ENCODE assay signal across 7 mouse cellular contexts in the genomic region with DNA sequence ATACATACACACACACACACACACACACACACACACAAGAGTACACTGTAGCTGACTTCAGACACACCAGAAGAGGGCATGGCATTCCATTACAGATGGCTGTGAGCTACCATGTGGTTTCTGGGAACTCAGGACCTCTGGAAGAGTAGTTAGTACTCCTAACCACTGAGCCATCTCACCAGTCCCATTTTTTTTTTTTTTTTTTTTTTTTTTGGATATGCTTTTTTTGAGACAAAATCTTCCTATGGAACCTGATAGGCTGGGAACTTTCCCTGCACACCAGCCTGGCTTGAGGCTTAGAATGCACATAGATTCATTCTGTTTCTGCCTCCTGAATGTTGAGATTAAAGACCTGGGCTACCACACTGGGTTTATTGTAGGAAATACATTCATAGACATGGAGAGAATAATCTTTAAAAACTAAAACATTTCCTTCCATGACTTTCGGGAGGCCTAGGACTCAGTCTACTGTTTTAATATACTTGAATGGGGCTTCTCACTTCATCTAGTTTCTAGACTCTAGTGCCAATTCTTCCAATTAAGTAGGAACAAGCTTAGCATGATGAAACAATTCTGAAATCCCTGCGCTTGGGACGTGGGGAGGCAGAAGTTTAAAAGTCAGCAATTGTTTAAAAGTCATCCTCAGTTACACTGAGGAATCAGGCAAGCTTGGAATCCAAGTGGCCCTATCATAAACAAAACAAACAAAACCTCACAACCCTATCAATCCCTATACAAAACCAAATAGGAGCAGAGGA. TPM values are rescaled to one million over a fixed set of nuclear protein-coding genes. Genes with fewer than 3 reads are reported as not detected.
DNase-seq lines count a peak whose midpoint lies in the region; ATAC-seq and TF ChIP-seq lines count a peak whose summit lies in the region.

No protein-coding gene starts in this region.

- no peak for DNase-seq in lung, adult 2 months
- no peak for DNase-seq in urinary bladder, adult 18-20 months (ENCODE audit: low spot score in 2 of 2)
- no peak for DNase-seq in layer of hippocampus, adult 11-12 months (ENCODE audit: low spot score)

- H3K4me2 ChIP-seq in lung, embryonic 15.5 days: peak overlapping the region; percentile 48
- peak overlapping the region; percentile 45 for H3K4me2 ChIP-seq in forebrain, embryonic 12.5 days
- H3K4me2 ChIP-seq in limb, embryonic 13.5 days (replicated peaks): peak overlapping the region; percentile 74
- H3K4me2 ChIP-seq in stomach, embryonic 14.5 days (replicated peaks; ENCODE audit: low read depth, low read length): peak overlapping the region; percentile 40

- no peak for TF ChIP-seq CTCF in lung, adult 2 months (IDR thresholded peaks at IDR 0.05; ENCODE audit: insufficient read depth, low read length)

- H3K4me1 ChIP-seq in lung, embryonic 15.5 days: peaks cover 21% of the 10 kb centered on the region
- no peaks in the 10 kb centered on the region for H3K4me1 ChIP-seq in lung, adult 2 months (ENCODE audit: control insufficient read depth, insufficient read depth, low read length)
- H3K4me1 ChIP-seq in forebrain, embryonic 12.5 days: peaks cover 27% of the 10 kb centered on the region
- peaks cover 22% of the 10 kb centered on the region for H3K4me1 ChIP-seq in limb, embryonic 13.5 days
- peaks cover 11% of the 10 kb centered on the region for H3K4me1 ChIP-seq in stomach, embryonic 14.5 days (ENCODE audit: control insufficient read depth, insufficient read depth, low read length)

- peaks cover 4% of the 10 kb centered on the region; the same call in 1 of the 2 replicates for H3K36me3 ChIP-seq in lung, embryonic 15.5 days
- peaks cover 2% of the 10 kb centered on the region; the same call in 1 of the 2 replicates for H3K36me3 ChIP-seq in forebrain, embryonic 12.5 days (replicated peaks)
- peaks cover 3% of the 10 kb centered on the region; the same call in 1 of the 2 replicates for H3K36me3 ChIP-seq in limb, embryonic 13.5 days
- H3K36me3 ChIP-seq in stomach, embryonic 14.5 days (ENCODE audit: control insufficient read depth, insufficient read depth, low read length): peaks cover 5% of the 10 kb centered on the region; the same call in 1 of the 2 replicates

- WGBS in lung, embryonic 15.5 days: 13% methylated on average over 3 of the region's 3 CpGs
- 11% methylated on average over 3 of the region's 3 CpGs for WGBS in lung, adult 2 months
- 18% methylated on average over 3 of the region's 3 CpGs for WGBS in forebrain, embryonic 12.5 days
- 5% methylated on average over 3 of the region's 3 CpGs for WGBS in limb, embryonic 13.5 days
- 19% methylated on average over 3 of the region's 3 CpGs for WGBS in stomach, embryonic 14.5 days

- no peak for ATAC-seq in lung, embryonic 15.5 days (ENCODE audit: borderline replicate concordance, extremely low read depth, low FRiP score, low TSS enrichment)
- no peak for ATAC-seq in forebrain, embryonic 12.5 days (ENCODE audit: low FRiP score)
- ATAC-seq in limb, embryonic 13.5 days (ENCODE audit: low FRiP score, low read depth): no peak
- no peak for ATAC-seq in stomach, embryonic 14.5 days (ENCODE audit: insufficient number of reproducible peaks, insufficient read depth, low FRiP score, low read depth)

- H3K9ac ChIP-seq in lung, embryonic 15.5 days: no peak overlapping the region
- no peak overlapping the region for H3K9ac ChIP-seq in forebrain, embryonic 12.5 days
- no peak overlapping the region for H3K9ac ChIP-seq in limb, embryonic 13.5 days
- H3K9ac ChIP-seq in stomach, embryonic 14.5 days (replicated peaks; ENCODE audit: low read depth, low read length): no peak overlapping the region

- H3K4me3 ChIP-seq in lung, embryonic 15.5 days: peak overlapping the region; percentile 81; the same call in 1 of the 2 replicates
- H3K4me3 ChIP-seq in lung, adult 2 months (replicated peaks; ENCODE audit: extremely low read depth, low read depth, low read length): no peak overlapping the region
- H3K4me3 ChIP-seq in forebrain, embryonic 12.5 days (replicated peaks): peak overlapping the region; percentile 73
- H3K4me3 ChIP-seq in limb, embryonic 13.5 days: peak overlapping the region; percentile 27
- H3K4me3 ChIP-seq in stomach, embryonic 14.5 days (ENCODE audit: low read depth, low read length): peak overlapping the region; percentile 84

- no peak for TF ChIP-seq POLR2A in lung, adult 2 months (IDR thresholded peaks at IDR 0.05; ENCODE audit: borderline replicate concordance, extremely low read depth, low read depth, low read length)

- no peaks in the 10 kb centered on the region for H3K27me3 ChIP-seq in lung, embryonic 15.5 days
- no peaks in the 10 kb centered on the region for H3K27me3 ChIP-seq in forebrain, embryonic 12.5 days
- H3K27me3 ChIP-seq in limb, embryonic 13.5 days: no peaks in the 10 kb centered on the region
- H3K27me3 ChIP-seq in stomach, embryonic 14.5 days (ENCODE audit: control insufficient read depth, insufficient read depth, low read length): no peaks in the 10 kb centered on the region

- H3K9me3 ChIP-seq in lung, embryonic 15.5 days: no peaks in the 10 kb centered on the region
- no peaks in the 10 kb centered on the region for H3K9me3 ChIP-seq in forebrain, embryonic 12.5 days
- H3K9me3 ChIP-seq in limb, embryonic 13.5 days: no peaks in the 10 kb centered on the region
- H3K9me3 ChIP-seq in stomach, embryonic 14.5 days (ENCODE audit: control insufficient read depth, low read depth, low read length): no peaks in the 10 kb centered on the region

- H3K27ac ChIP-seq in lung, embryonic 15.5 days: no peak overlapping the region
- H3K27ac ChIP-seq in forebrain, embryonic 12.5 days: no peak overlapping the region
- H3K27ac ChIP-seq in limb, embryonic 13.5 days: no peak overlapping the region
- no peak overlapping the region for H3K27ac ChIP-seq in stomach, embryonic 14.5 days (ENCODE audit: low read length)

RNA-seq across cellular contexts. Expression of a gene that starts 0.5 kb away (rescaled TPM):
- 92.1 and 94.7 TPM in 2 replicates for polyA plus RNA-seq in lung, embryonic 15.5 days (2015; fragmentation: Nextera tagmentation; extraction: Ambion mirVana)
- 0.63 and 0.77 TPM in 2 replicates for polyA plus RNA-seq in lung, adult 2 months (2012; rRNA removed)
- 133 and 156 TPM in 2 replicates for polyA plus RNA-seq in forebrain, embryonic 12.5 days (2016; fragmentation: Nextera tagmentation; extraction: Ambion mirVana)
- 83.1 and 86.8 TPM in 2 replicates for polyA plus RNA-seq in limb, embryonic 13.5 days (2015; fragmentation: Nextera tagmentation; extraction: Ambion mirVana)
- polyA plus RNA-seq in stomach, embryonic 14.5 days (2014; fragmentation: Nextera tagmentation; extraction: Ambion mirVana): 91.7 and 95.3 TPM in 2 replicates

RNA-seq across cellular contexts. Expression of a gene that starts 15.7 kb away (rescaled TPM):
- 101 and 107 TPM in 2 replicates for polyA plus RNA-seq in lung, embryonic 15.5 days (2015; fragmentation: Nextera tagmentation; extraction: Ambion mirVana)
- 113 and 118 TPM in 2 replicates for polyA plus RNA-seq in lung, adult 2 months (2012; rRNA removed)
- 159 and 164 TPM in 2 replicates for polyA plus RNA-seq in forebrain, embryonic 12.5 days (2016; fragmentation: Nextera tagmentation; extraction: Ambion mirVana)
- 93.3 and 93.5 TPM in 2 replicates for polyA plus RNA-seq in limb, embryonic 13.5 days (2015; fragmentation: Nextera tagmentation; extraction: Ambion mirVana)
- 79.4 and 82.4 TPM in 2 replicates for polyA plus RNA-seq in stomach, embryonic 14.5 days (2014; fragmentation: Nextera tagmentation; extraction: Ambion mirVana)

Comparison
In these comparisons a context has a peak if more than half of its experiments do, and no peak if none do; other contexts are left out.
1. RNA of a gene that starts 0.5 kb away (polyA plus RNA-seq): 133 to 156 TPM in forebrain, embryonic 12.5 days, 91.7 to 95.3 TPM in stomach, embryonic 14.5 days, 92.1 to 94.7 TPM in lung, embryonic 15.5 days and 83.1 to 86.8 TPM in limb, embryonic 13.5 days; 0.63 to 0.77 TPM in lung, adult 2 months; every median in the first group is over 10 times any median in the second.
2. Peak in every context shown above with its lines, with median percentiles within 50 percentile points of each other: H3K4me2 ChIP-seq.